Mouse (Mus musculus): ENCODE measurements at regions not wholly inside any gene's neighbourhood (a gene's known extent, or its start where the extent isn't known, plus 50 kb on each side); places are given as distances from the start of the nearest gene placed in this dataset.
"Not testable (repeated sequence)": the region's sequence is repeated elsewhere in the genome, so short reads cannot be mapped to it uniquely, and the experiment has no call there.

GRCm38 (mm10) chr17:69563165-69563564, 124.0 kb downstream of the Akain1 start:
- H3K4me3 ChIP-seq (replicated peaks): no peak overlapping the region
- H3K4me2 ChIP-seq: no peak overlapping the region
- no peaks in the 10 kb centered on the region for H3K4me1 ChIP-seq (replicated peaks)
- ATAC-seq (ENCODE audit: insufficient number of reproducible peaks, insufficient read depth, low FRiP score, low TSS enrichment, low read depth): no peak
- H3K27me3 ChIP-seq: no peaks in the 10 kb centered on the region
- no peaks in the 10 kb centered on the region for H3K9me3 ChIP-seq
- no peaks in the 10 kb centered on the region for H3K36me3 ChIP-seq
- 14% methylated on average over 4 of the region's 4 CpGs for WGBS
- H3K27ac ChIP-seq: no peak overlapping the region
- no peak overlapping the region for H3K9ac ChIP-seq (replicated peaks)

- not testable (repeated sequence) for H3K27me3 ChIP-seq; H3K9ac ChIP-seq (replicated peaks); H3K4me3 ChIP-seq (replicated peaks); H3K4me2 ChIP-seq; ATAC-seq (ENCODE audit: insufficient number of reproducible peaks, insufficient read depth, low FRiP score, low TSS enrichment, low read depth); H3K27ac ChIP-seq; H3K4me1 ChIP-seq (replicated peaks); H3K36me3 ChIP-seq; H3K9me3 ChIP-seq
- 62% methylated on average over 8 of the region's 8 CpGs for WGBS
Observed at GRCm38 (mm10) chr17:69571070-69571669, 132.0 kb downstream of the Akain1 start.

DNA sequence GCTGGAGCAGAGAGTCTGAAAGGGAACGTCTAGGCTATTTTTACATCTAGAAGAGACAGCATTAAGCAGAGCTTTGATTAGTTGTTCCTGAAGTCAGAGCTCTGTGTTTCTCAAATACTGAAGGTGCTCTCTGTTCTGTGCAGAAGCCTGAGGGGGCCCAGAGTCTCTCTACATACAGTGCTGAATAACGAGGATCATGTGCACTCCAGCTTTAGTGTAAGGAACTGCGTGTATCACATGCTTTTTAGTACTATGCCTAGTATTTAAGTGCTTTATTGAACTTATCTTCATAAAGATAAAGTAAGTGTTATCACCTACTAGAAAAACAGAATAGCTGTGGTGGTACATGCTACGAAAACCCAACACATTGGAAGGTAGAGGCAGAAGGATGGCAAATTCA, 151.4 kb downstream of the Akain1 start:
- no peak for ATAC-seq (ENCODE audit: insufficient number of reproducible peaks, insufficient read depth, low FRiP score, low TSS enrichment, low read depth)
- WGBS: 73% methylated on average over 4 of the region's 4 CpGs

DNA sequence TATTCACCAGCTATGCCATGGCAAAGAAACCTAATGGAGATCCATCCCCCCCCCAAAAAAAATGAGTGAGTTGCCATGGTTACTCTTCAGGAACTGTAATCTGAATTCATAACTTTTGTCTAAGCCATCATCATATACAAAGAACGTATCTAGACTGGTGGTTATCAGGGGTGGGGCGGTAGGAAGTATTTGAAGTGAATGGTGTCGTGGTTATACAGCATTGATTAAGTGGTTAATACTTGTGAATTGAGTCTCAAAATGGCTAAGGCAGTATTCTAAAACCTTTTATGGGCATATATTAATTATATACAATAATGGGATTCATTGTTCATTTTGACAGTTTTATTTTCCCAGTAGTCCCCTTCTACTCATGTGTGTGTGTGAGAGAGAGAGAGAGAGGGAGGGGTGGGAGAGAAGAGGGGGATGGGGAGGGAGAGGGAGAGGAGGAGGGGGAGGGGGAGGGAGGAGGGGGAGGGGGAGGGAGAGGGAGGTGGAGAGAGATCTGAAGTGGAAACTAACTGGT, 158.7 kb downstream of the Akain1 start:
- ATAC-seq (ENCODE audit: insufficient number of reproducible peaks, insufficient read depth, low FRiP score, low TSS enrichment, low read depth): no peak
- Histone ChIP-seq H3K4me2 (no peak overlapping the region), H3K9ac (replicated peaks) (no peak overlapping the region), H3K9me3 (no peaks in the 10 kb centered on the region), H3K36me3 (no peaks in the 10 kb centered on the region), H3K4me3 (replicated peaks) (no peak overlapping the region), H3K27ac (no peak overlapping the region), H3K27me3 (no peaks in the 10 kb centered on the region), H3K4me1 (replicated peaks) (no peaks in the 10 kb centered on the region)
- 79% methylated on average over 3 of the region's 3 CpGs for WGBS

More for the DNA sequence above, 151.4 kb downstream of the Akain1 start:
- Histone ChIP-seq H3K9ac (replicated peaks) (no peak overlapping the region), H3K4me2 (no peak overlapping the region), H3K4me3 (replicated peaks) (no peak overlapping the region), H3K36me3 (no peaks in the 10 kb centered on the region), H3K27ac (no peak overlapping the region), H3K27me3 (no peaks in the 10 kb centered on the region), H3K4me1 (replicated peaks) (no peaks in the 10 kb centered on the region), H3K9me3 (no peaks in the 10 kb centered on the region)

DNA sequence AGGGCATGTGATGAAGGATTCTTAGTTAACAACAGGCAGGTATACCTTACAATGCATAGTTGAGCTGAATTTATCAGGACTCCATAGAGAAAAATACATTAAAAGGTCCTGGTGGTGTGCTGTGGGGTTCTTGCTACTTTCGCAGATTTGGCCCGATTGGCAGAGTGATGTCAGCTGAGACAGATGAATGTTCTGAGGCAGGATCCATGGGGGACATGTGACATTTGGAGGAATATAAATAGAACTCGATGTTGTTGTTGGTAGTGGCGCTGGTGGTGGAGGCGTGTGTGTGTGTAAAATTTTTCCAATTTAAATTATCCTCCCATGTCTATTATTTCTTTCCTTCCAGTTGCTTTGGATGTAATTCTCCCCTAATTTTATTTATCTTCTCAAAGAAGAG, 159.3 kb downstream of the Akain1 start:
- ATAC-seq (ENCODE audit: insufficient number of reproducible peaks, insufficient read depth, low FRiP score, low TSS enrichment, low read depth): no peak
- H3K27me3 ChIP-seq: no peaks in the 10 kb centered on the region
- 91% methylated on average over 5 of the region's 5 CpGs for WGBS
- H3K27ac ChIP-seq: no peak overlapping the region
- no peaks in the 10 kb centered on the region for H3K36me3 ChIP-seq
- H3K4me2 ChIP-seq: no peak overlapping the region
- no peak overlapping the region for H3K9ac ChIP-seq (replicated peaks)
- no peaks in the 10 kb centered on the region for H3K4me1 ChIP-seq (replicated peaks)
- H3K4me3 ChIP-seq (replicated peaks): no peak overlapping the region
- H3K9me3 ChIP-seq: no peaks in the 10 kb centered on the region

GRCm38 (mm10) chr17:69603596-69603995, 164.5 kb downstream of the Akain1 start:
- no peak overlapping the region for H3K4me3 ChIP-seq (replicated peaks)
- no peak for ATAC-seq (ENCODE audit: insufficient number of reproducible peaks, insufficient read depth, low FRiP score, low TSS enrichment, low read depth)
- H3K9ac ChIP-seq (replicated peaks): no peak overlapping the region
- no peaks in the 10 kb centered on the region for H3K9me3 ChIP-seq
- H3K36me3 ChIP-seq: no peaks in the 10 kb centered on the region
- H3K27ac ChIP-seq: no peak overlapping the region
- H3K4me1 ChIP-seq (replicated peaks): no peaks in the 10 kb centered on the region
- H3K4me2 ChIP-seq: no peak overlapping the region
- no peaks in the 10 kb centered on the region for H3K27me3 ChIP-seq

- no peak overlapping the region for H3K9ac ChIP-seq (replicated peaks)
- no peaks in the 10 kb centered on the region for H3K9me3 ChIP-seq
- H3K4me2 ChIP-seq: no peak overlapping the region
- H3K36me3 ChIP-seq: no peaks in the 10 kb centered on the region
- WGBS: 74% methylated on average over 6 of the region's 6 CpGs
- H3K27me3 ChIP-seq: no peaks in the 10 kb centered on the region
- no peaks in the 10 kb centered on the region for H3K4me1 ChIP-seq (replicated peaks)
- no peak overlapping the region for H3K4me3 ChIP-seq (replicated peaks)
- no peak for ATAC-seq (ENCODE audit: insufficient number of reproducible peaks, insufficient read depth, low FRiP score, low TSS enrichment, low read depth)
- no peak overlapping the region for H3K27ac ChIP-seq
Observed at GRCm38 (mm10) chr17:69604698-69605097, 165.6 kb downstream of the Akain1 start.

- no peak overlapping the region for H3K9ac ChIP-seq (replicated peaks)
- H3K4me2 ChIP-seq: no peak overlapping the region
- no peaks in the 10 kb centered on the region for H3K36me3 ChIP-seq
- no peaks in the 10 kb centered on the region for H3K9me3 ChIP-seq
- H3K4me3 ChIP-seq (replicated peaks): no peak overlapping the region
- ATAC-seq (ENCODE audit: insufficient number of reproducible peaks, insufficient read depth, low FRiP score, low TSS enrichment, low read depth): no peak
- H3K27me3 ChIP-seq: no peaks in the 10 kb centered on the region
- no peak overlapping the region for H3K27ac ChIP-seq
- WGBS: 80% methylated on average over 9 of the region's 9 CpGs
- no peaks in the 10 kb centered on the region for H3K4me1 ChIP-seq (replicated peaks)
Observed at GRCm38 (mm10) chr17:69605458-69605857, 166.3 kb downstream of the Akain1 start.

DNA sequence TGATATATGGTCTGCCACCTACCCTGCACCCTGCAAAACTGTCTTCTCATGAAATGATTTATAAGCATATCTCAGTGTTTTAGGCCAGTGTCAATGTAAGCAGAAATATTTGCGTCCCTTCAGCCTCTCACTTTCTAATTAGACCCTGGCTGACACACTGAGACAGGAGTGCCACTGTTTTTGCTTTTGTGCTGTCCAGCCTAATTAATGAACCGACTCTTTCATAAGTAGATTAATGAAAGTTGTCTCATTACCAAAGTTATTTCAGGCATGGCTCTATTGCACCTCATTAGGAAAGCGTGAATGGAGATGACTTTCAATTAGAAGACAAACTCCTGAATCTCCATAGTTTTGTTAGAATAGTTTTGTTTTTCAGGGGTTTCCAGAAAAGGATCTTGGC, 192.3 kb downstream of the Akain1 start:
- H3K4me2 ChIP-seq: no peak overlapping the region
- no peak overlapping the region for H3K9ac ChIP-seq (replicated peaks)
- H3K27me3 ChIP-seq: no peaks in the 10 kb centered on the region
- 59% methylated on average over 3 of the region's 3 CpGs for WGBS
- ATAC-seq (ENCODE audit: insufficient number of reproducible peaks, insufficient read depth, low FRiP score, low TSS enrichment, low read depth): no peak
- no peaks in the 10 kb centered on the region for H3K36me3 ChIP-seq
- no peaks in the 10 kb centered on the region for H3K9me3 ChIP-seq
- no peaks in the 10 kb centered on the region for H3K4me1 ChIP-seq (replicated peaks)
- H3K27ac ChIP-seq: no peak overlapping the region
- H3K4me3 ChIP-seq (replicated peaks): no peak overlapping the region

DNA sequence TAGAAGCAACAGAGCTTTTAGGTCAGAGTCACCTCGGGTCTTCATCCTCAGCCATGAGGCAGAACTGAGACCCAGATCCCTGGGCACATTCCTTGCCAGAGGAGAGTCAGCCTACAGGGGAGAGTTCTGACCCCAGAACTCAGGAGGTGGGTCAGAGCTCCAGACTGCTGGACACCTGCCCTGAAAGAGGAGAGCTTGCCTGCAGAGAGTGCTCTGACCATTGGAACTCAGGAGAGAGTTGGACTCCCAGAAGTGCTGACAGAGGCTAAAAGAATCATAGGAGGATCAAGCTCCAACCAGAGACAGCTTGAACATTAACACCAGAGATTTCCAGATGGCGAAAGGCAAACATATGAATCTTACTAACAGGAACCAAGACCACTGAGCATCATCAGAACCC, 211.4 kb downstream of the Akain1 start:
- not testable (repeated sequence) for H3K27ac ChIP-seq; ATAC-seq (ENCODE audit: insufficient number of reproducible peaks, insufficient read depth, low FRiP score, low TSS enrichment, low read depth); H3K4me3 ChIP-seq (replicated peaks); H3K9me3 ChIP-seq; H3K36me3 ChIP-seq; H3K4me2 ChIP-seq; H3K4me1 ChIP-seq (replicated peaks); H3K9ac ChIP-seq (replicated peaks); H3K27me3 ChIP-seq
- 85% methylated on average over 2 of the region's 2 CpGs for WGBS

GRCm38 (mm10) chr17:69654586-69654985, 215.5 kb downstream of the Akain1 start:
- WGBS: 56% methylated on average over 2 of the region's 2 CpGs

GRCm38 (mm10) chr17:69672530-69672929, 233.4 kb downstream of the Akain1 start:
- no peak overlapping the region for H3K4me3 ChIP-seq (replicated peaks)
- no peak for ATAC-seq (ENCODE audit: insufficient number of reproducible peaks, insufficient read depth, low FRiP score, low TSS enrichment, low read depth)
- WGBS: 85% methylated on average over 3 of the region's 3 CpGs
- H3K4me1 ChIP-seq (replicated peaks): no peaks in the 10 kb centered on the region
- no peaks in the 10 kb centered on the region for H3K9me3 ChIP-seq
- H3K27ac ChIP-seq: no peak overlapping the region
- H3K4me2 ChIP-seq: no peak overlapping the region
- no peaks in the 10 kb centered on the region for H3K36me3 ChIP-seq
- H3K27me3 ChIP-seq: no peaks in the 10 kb centered on the region
- H3K9ac ChIP-seq (replicated peaks): no peak overlapping the region

More at GRCm38 (mm10) chr17:69654586-69654985, 215.5 kb downstream of the Akain1 start:
- Histone ChIP-seq H3K4me1 (replicated peaks) (no peaks in the 10 kb centered on the region), H3K4me3 (replicated peaks) (no peak overlapping the region), H3K36me3 (no peaks in the 10 kb centered on the region), H3K27me3 (no peaks in the 10 kb centered on the region), H3K27ac (no peak overlapping the region), H3K9ac (replicated peaks) (no peak overlapping the region), H3K4me2 (no peak overlapping the region), H3K9me3 (no peaks in the 10 kb centered on the region)
- ATAC-seq (ENCODE audit: insufficient number of reproducible peaks, insufficient read depth, low FRiP score, low TSS enrichment, low read depth): no peak
